Mouse (Mus musculus) testis, adult 2 months (tissue): ENCODE measurements around the gene Ank3. TPM values are rescaled to one million over a fixed set of nuclear protein-coding genes. Genes with fewer than 3 reads are reported as not detected.

ENCODE experiments used
- H3K27ac ChIP-seq: fragments of 200-500 bp; 2 replicates; pipeline ENCODE4 v1.5.1; 2012; ENCODE audit warnings: low read depth, low read length; ENCODE audit not compliant: control insufficient read depth, insufficient read depth
- H3K27me3 ChIP-seq: fragments of 200-500 bp; 2 replicates; pipeline ENCODE4 v1.6.1; 2012; ENCODE audit warnings: mild to moderate bottlenecking, low read length, moderate library complexity; ENCODE audit not compliant: control insufficient read depth, insufficient read depth
- H3K36me3 ChIP-seq: fragments of 200-500 bp; 2 replicates; pipeline ENCODE4 v1.6.1; 2012; ENCODE audit warnings: mild to moderate bottlenecking, low read length; ENCODE audit not compliant: control insufficient read depth, insufficient read depth
- H3K4me1 ChIP-seq: fragments of 200-500 bp; 2 replicates; pipeline ENCODE4 v1.6.1; 2012; ENCODE audit warnings: low read length; ENCODE audit not compliant: control insufficient read depth, insufficient read depth
- H3K4me3 ChIP-seq: fragments of 200-500 bp; 2 replicates; pipeline ENCODE4 v1.5.1; 2012; ENCODE audit warnings: low read depth, mild to moderate bottlenecking, low read length, moderate library complexity, mixed read lengths; ENCODE audit not compliant: control insufficient read depth
- CTCF ChIP-seq: fragments of 200-500 bp; IDR thresholded peaks from 2 replicates; pipeline ENCODE4 v1.5.1; 2012; ENCODE audit warnings: low read depth, mild to moderate bottlenecking, inconsistent platforms, low read length, moderate library complexity; ENCODE audit not compliant: control insufficient read depth, insufficient read depth, insufficient replicate concordance
- POLR2A ChIP-seq: fragments of 200-500 bp; IDR thresholded peaks from 2 replicates; pipeline ENCODE4 v1.6.1; 2012; ENCODE audit warnings: low read depth, mild to moderate bottlenecking, inconsistent platforms, low read length, moderate library complexity; ENCODE audit not compliant: control insufficient read depth
- polyA plus RNA-seq: library from polyadenylated mRNA; depleted of rRNA; stranded (reverse); fragments of >200 nt; gene quantifications from 2 replicates; pipeline ENCODE4 v1.2.3, GENCODE M21; 2012

The Ank3 gene
- polyA plus RNA-seq, 1 experiment: 3.4 TPM

GRCm38 (mm10) chr10:69446566-69446965 is 48.0 kb downstream of the Ank3 start:
- H3K27ac ChIP-seq: no peak overlapping the region
- no peak overlapping the region for H3K4me3 ChIP-seq
- no peaks in the 10 kb centered on the region for H3K4me1 ChIP-seq
- no peak for TF ChIP-seq CTCF
- TF ChIP-seq POLR2A: no peak
- H3K27me3 ChIP-seq: no peaks in the 10 kb centered on the region
- no peaks in the 10 kb centered on the region for H3K36me3 ChIP-seq

DNA sequence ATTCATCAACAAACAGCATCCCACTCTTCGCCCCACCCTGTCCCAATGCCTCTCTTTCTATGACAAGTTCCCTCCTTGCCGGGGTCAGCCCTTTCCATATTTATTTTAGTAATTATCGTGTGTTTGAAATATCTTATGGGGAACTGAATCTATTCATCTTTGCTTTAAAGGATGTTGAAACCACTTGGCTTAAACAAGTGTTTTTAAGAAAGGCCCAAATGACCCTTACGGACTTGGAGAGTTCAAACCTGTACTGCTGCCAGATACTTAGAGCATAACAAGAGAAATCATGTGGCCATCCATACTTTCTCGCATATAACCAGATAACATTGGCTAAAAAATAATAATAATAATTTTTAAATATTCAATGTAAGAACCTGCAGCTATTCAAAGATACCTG is 48.7 kb downstream of the Ank3 start:
- H3K27ac ChIP-seq: no peak overlapping the region
- no peaks in the 10 kb centered on the region for H3K27me3 ChIP-seq
- no peak overlapping the region for H3K4me3 ChIP-seq
- H3K36me3 ChIP-seq: no peaks in the 10 kb centered on the region
- TF ChIP-seq POLR2A (no peak), CTCF (no peak)
- no peaks in the 10 kb centered on the region for H3K4me1 ChIP-seq

DNA sequence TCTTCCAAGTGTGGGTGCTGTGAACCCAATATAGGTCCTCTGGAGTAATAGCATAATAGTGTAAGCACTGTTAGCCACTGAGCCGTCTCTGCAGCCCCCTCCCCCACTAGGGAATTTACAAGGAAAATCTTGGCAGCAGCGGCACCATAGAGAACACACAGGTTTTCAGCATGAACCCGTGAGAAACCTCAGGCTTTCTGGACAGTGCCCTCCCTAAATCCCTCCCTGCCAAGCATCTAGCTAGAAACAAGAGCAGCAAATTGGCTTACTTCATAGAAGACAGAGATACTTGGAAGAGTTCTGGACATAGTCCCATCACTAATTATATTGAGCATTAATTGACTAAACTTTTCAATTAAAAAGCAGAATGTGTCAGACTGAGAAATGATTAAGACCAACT is 49.6 kb downstream of the Ank3 start:
- Histone ChIP-seq H3K36me3 (no peaks in the 10 kb centered on the region), H3K27ac (no peak overlapping the region), H3K4me3 (no peak overlapping the region), H3K27me3 (no peaks in the 10 kb centered on the region), H3K4me1 (no peaks in the 10 kb centered on the region)
- no peak for TF ChIP-seq POLR2A
- TF ChIP-seq CTCF: no peak

GRCm38 (mm10) chr10:69451006-69451405 is 52.4 kb downstream of the Ank3 start:
- no peaks in the 10 kb centered on the region; the same call in 1 of the 2 replicates for H3K4me1 ChIP-seq
- H3K4me3 ChIP-seq: no peak overlapping the region
- no peaks in the 10 kb centered on the region for H3K36me3 ChIP-seq

DNA sequence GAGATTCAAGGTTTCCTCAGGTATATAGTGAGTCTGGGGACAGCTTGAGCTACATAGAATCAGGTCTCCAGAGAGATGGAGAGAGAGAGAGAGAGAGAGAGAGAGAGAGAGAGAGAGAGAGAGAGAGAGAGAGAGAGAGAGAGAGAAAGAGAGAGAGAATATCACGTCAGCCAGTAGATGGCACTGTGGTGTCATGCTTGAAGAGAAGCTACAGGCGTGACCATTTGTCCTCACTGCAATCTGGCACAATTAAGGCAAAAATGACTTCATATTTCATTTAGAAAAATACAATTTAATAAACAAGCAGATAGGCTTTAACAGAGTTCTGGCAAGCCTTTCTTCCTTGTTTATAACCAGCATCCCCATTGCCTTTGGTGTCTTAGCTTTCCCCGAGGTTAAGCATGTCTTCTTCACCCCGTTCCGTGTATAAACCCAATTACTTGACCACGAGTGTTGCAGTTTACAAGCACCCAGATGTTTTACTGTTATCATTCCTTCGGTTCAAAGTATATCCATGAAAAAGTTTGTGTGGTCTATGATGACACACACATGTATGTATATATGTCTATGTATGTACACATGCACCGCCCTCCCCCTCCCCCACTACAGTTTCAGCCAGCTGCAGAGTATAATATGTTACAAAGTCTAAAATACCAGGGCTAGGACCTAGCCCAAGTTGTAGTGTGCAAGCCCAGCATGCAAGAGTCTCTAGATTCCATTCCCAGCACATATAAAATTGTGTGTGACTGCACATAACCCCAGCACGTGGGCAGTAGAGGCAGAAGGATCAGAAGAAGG is 53.8 kb downstream of the Ank3 start:
- H3K27ac ChIP-seq: no peak overlapping the region
- H3K36me3 ChIP-seq: no peaks in the 10 kb centered on the region
- H3K4me3 ChIP-seq: no peak overlapping the region
- H3K4me1 ChIP-seq: no peaks in the 10 kb centered on the region; the same call in 1 of the 2 replicates
- no peaks in the 10 kb centered on the region for H3K27me3 ChIP-seq
- TF ChIP-seq POLR2A (no peak), CTCF (no peak)

More at GRCm38 (mm10) chr10:69451006-69451405, 52.4 kb downstream of the Ank3 start:
- TF ChIP-seq POLR2A (no peak), CTCF (no peak)
- no peak overlapping the region for H3K27ac ChIP-seq
- H3K27me3 ChIP-seq: no peaks in the 10 kb centered on the region

DNA sequence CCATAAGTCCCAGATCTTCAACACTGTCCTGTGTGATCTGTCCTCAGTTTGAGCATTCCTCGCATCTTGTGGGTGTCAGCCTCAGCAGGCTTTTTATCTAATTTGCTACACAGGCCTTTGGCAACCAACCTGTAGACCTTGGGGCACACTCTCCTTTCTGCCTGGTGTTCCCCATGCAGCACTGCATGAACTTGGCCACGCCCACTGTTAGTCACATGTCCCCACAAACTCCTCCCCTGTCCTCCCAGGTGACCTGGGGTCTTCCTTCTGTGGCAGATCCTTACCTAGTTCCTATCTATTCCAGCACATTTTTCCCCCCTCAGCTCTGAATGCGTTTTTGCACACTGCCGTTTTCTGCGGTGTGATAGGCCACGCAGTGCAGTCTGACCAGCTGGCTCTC is 55.0 kb downstream of the Ank3 start:
- no peak overlapping the region for H3K4me3 ChIP-seq

DNA sequence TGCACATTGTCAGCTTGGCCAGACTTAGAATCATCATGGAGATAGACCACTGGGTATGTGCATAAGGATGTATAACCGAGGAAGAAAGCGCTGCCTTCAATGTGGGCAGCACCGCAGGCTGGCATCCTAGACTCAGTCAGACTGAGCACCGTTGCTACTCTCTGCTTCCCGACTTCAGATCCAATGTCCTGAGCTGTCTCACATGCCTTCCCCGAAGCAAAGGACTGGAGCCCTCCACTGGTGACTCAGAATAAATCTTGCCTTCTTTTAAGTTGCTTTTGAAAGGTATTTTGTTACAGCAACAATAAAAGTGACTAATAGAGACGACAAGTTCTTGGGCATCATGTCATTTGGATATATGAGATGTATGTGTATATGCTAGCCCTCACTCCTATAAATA is 55.9 kb downstream of the Ank3 start:
- Histone ChIP-seq H3K27me3 (no peaks in the 10 kb centered on the region), H3K27ac (no peak overlapping the region), H3K4me3 (no peak overlapping the region), H3K36me3 (no peaks in the 10 kb centered on the region), H3K4me1 (no peaks in the 10 kb centered on the region; the same call in 1 of the 2 replicates)
- TF ChIP-seq CTCF: no peak
- TF ChIP-seq POLR2A: no peak

More for the DNA sequence above, 55.0 kb downstream of the Ank3 start:
- TF ChIP-seq POLR2A (no peak), CTCF (no peak)
- no peaks in the 10 kb centered on the region; the same call in 1 of the 2 replicates for H3K4me1 ChIP-seq
- H3K27me3 ChIP-seq: no peaks in the 10 kb centered on the region
- no peak overlapping the region for H3K27ac ChIP-seq
- no peaks in the 10 kb centered on the region for H3K36me3 ChIP-seq
